Mouse (Mus musculus): ENCODE measurements around the gene Fkbp7. TPM values are rescaled to one million over a fixed set of nuclear protein-coding genes. Genes with fewer than 3 reads are reported as not detected.

Fkbp7 gene
- polyA plus RNA-seq, 1 experiment from 2014 or later: 4.5 TPM

DNA sequence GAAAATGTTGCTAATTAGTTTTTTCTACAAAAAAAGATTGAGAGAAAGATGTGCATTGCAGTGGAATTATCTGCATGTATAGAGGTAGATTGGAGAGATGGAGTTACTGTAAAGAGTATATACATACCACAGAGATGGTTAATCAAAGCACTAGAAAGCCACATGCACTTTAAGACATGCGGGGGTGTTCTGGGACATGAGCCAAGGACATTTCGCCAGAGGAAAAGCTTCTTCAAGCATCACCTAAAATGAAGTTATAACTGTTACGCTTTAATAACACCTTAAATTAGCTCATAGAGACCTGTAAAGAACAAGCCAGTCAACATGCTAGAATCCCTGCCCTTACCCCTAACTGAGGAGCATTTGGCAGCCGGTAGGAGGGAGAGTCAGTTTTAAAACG lies 5.7 kb downstream of the Fkbp7 start:
- Histone ChIP-seq H3K4me3 (replicated peaks) (no peak overlapping the region), H3K27ac (replicated peaks) (no peak overlapping the region), H3K36me3 (replicated peaks) (no peaks in the 10 kb centered on the region), H3K27me3 (no peaks in the 10 kb centered on the region), H3K4me1 (replicated peaks) (peaks cover 7% of the 10 kb centered on the region; the same call in 1 of the 2 replicates), H3K9ac (no peak overlapping the region), H3K4me2 (no peak overlapping the region), H3K9me3 (replicated peaks) (no peaks in the 10 kb centered on the region)
- no peak for ATAC-seq (ENCODE audit: insufficient read depth)
- WGBS (ENCODE audit: insufficient replicate concordance): 71% methylated on average over 5 of the region's 5 CpGs

DNA sequence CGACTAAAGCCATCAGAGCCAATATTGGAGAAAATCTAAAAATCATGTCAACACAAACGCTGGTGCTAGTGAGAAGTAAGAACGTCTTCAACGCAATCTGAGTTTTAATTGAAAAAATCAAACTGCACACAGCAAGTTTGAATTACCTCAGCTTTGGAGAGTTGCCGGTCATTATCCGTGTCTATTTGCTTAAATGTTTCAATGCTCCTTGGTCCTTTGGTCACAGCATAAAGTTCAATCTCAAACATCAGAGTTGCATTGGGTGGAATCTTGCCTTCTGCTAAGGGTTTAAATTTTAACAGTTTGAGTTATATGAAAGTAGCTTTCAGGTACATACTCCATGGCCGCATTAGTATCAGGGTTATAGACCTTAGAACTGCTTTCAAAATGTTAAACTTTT lies 7.4 kb downstream of the Fkbp7 start:
- H3K4me2 ChIP-seq: no peak overlapping the region
- no peaks in the 10 kb centered on the region for H3K9me3 ChIP-seq (replicated peaks)
- no peak overlapping the region for H3K4me3 ChIP-seq (replicated peaks)
- H3K27me3 ChIP-seq: no peaks in the 10 kb centered on the region
- WGBS (ENCODE audit: insufficient replicate concordance): 85% methylated on average over 7 of the region's 7 CpGs
- H3K36me3 ChIP-seq (replicated peaks): no peaks in the 10 kb centered on the region
- no peaks in the 10 kb centered on the region for H3K4me1 ChIP-seq (replicated peaks)
- no peak overlapping the region for H3K27ac ChIP-seq (replicated peaks)
- H3K9ac ChIP-seq: no peak overlapping the region
- no peak for ATAC-seq (ENCODE audit: insufficient read depth)

GRCm38 (mm10) chr2:76659419-76659818 lies 13.5 kb downstream of the Fkbp7 start:
- WGBS (ENCODE audit: insufficient replicate concordance): 34% methylated on average over 7 of the region's 8 CpGs
- no peaks in the 10 kb centered on the region for H3K4me1 ChIP-seq (replicated peaks)
- H3K27me3 ChIP-seq: no peaks in the 10 kb centered on the region
- H3K9ac ChIP-seq: no peak overlapping the region
- no peaks in the 10 kb centered on the region for H3K36me3 ChIP-seq (replicated peaks)
- H3K4me2 ChIP-seq: no peak overlapping the region
- no peaks in the 10 kb centered on the region for H3K9me3 ChIP-seq (replicated peaks)
- H3K27ac ChIP-seq (replicated peaks): no peak overlapping the region
- no peak for ATAC-seq (ENCODE audit: insufficient read depth)
- no peak overlapping the region for H3K4me3 ChIP-seq (replicated peaks)

DNA sequence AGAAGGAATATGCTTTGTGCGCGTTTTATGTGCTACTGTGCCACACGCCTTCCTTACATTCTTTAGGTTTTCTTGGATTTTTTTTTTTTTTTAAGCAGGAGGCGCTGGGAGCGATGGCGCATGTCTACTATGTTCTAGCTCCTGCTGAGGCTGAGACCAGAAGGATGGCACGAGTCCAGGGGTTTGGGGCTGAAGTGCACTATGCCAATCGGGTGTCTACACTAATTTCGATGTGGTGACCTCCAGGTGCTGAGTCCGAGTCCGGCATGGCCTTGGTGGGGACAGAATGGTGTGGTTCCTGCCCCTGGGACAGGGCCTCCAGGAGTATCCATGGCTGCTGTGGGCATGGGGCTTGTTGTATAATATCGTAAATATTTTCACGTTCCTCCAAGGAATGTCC lies 14.4 kb downstream of the Fkbp7 start:
- Histone ChIP-seq H3K9me3 (replicated peaks) (no peaks in the 10 kb centered on the region), H3K27ac (replicated peaks) (no peak overlapping the region), H3K4me3 (replicated peaks) (no peak overlapping the region), H3K27me3 (no peaks in the 10 kb centered on the region), H3K4me1 (replicated peaks) (no peaks in the 10 kb centered on the region), H3K4me2 (no peak overlapping the region), H3K9ac (no peak overlapping the region), H3K36me3 (replicated peaks) (no peaks in the 10 kb centered on the region)
- WGBS (ENCODE audit: insufficient replicate concordance): 64% methylated on average over 13 of the region's 13 CpGs
- no peak for ATAC-seq (ENCODE audit: insufficient read depth)

DNA sequence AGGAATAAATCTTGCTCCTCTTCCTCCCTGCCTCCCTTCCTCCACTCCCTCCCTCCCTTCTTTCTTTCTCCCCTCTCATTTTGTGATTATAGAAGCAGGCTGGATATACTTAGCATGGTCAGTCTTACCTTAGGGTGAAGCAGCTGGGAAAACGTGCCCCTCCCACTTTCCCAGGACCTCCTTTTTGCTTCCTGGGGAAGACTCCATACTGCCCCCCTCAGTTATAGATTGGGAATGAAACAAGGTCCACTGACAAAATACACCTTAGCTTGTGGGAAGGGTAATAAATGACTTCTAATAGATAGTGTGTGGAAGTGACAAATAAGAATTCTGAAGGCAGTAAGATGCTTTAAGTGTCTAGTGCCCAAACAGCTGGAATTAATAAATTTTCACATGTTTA lies 16.9 kb downstream of the Fkbp7 start:
- Histone ChIP-seq H3K4me2 (no peak overlapping the region), H3K9ac (no peak overlapping the region), H3K27me3 (no peaks in the 10 kb centered on the region), H3K36me3 (replicated peaks) (no peaks in the 10 kb centered on the region), H3K4me3 (replicated peaks) (no peak overlapping the region), H3K9me3 (replicated peaks) (no peaks in the 10 kb centered on the region), H3K27ac (replicated peaks) (no peak overlapping the region), H3K4me1 (replicated peaks) (no peaks in the 10 kb centered on the region)
- no peak for ATAC-seq (ENCODE audit: insufficient read depth)
- WGBS (ENCODE audit: insufficient replicate concordance): 0% methylated on average over 1 of the region's 1 CpGs

- H3K36me3 ChIP-seq (replicated peaks): no peaks in the 10 kb centered on the region
- no peak overlapping the region for H3K27ac ChIP-seq (replicated peaks)
- H3K4me1 ChIP-seq (replicated peaks): no peaks in the 10 kb centered on the region
- 71% methylated on average over 3 of the region's 3 CpGs for WGBS (ENCODE audit: insufficient replicate concordance)
- H3K4me2 ChIP-seq: no peak overlapping the region
- no peak overlapping the region for H3K4me3 ChIP-seq (replicated peaks)
- no peaks in the 10 kb centered on the region for H3K9me3 ChIP-seq (replicated peaks)
- no peaks in the 10 kb centered on the region for H3K27me3 ChIP-seq
- no peak overlapping the region for H3K9ac ChIP-seq
- no peak for ATAC-seq (ENCODE audit: insufficient read depth)
Observed at GRCm38 (mm10) chr2:76655444-76655843, 17.5 kb downstream of the Fkbp7 start.

DNA sequence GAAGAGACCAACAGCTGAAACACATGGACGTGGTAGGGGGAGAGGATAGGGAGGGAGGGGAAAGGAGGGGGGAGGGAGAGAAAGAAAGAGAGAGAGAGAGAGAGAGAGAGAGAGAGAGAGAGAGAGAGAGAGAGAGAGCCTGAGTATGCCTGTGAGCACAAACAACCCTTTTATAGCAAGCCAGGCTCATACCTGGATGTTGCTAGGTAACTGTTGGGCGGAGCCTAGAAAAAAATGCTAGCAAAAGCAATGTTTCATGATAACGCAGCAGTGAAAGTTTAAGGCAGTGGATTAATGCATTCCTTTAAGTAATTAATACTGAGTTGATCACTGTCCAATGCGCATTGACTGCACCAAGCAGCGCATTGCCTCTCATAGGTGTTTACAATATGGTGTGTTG lies 18.3 kb downstream of the Fkbp7 start:
- Histone ChIP-seq H3K27ac (replicated peaks) (no peak overlapping the region), H3K27me3 (no peaks in the 10 kb centered on the region), H3K9me3 (replicated peaks) (no peaks in the 10 kb centered on the region), H3K9ac (no peak overlapping the region), H3K4me1 (replicated peaks) (no peaks in the 10 kb centered on the region), H3K4me2 (no peak overlapping the region), H3K4me3 (replicated peaks) (no peak overlapping the region), H3K36me3 (replicated peaks) (no peaks in the 10 kb centered on the region)
- WGBS (ENCODE audit: insufficient replicate concordance): 71% methylated on average over 5 of the region's 5 CpGs
- ATAC-seq (ENCODE audit: insufficient read depth): no peak

GRCm38 (mm10) chr2:76653070-76653469 lies 19.8 kb downstream of the Fkbp7 start:
- Histone ChIP-seq H3K9me3 (replicated peaks) (no peaks in the 10 kb centered on the region), H3K27me3 (no peaks in the 10 kb centered on the region), H3K4me3 (replicated peaks) (no peak overlapping the region), H3K36me3 (replicated peaks) (no peaks in the 10 kb centered on the region), H3K4me1 (replicated peaks) (peaks cover 9% of the 10 kb centered on the region), H3K9ac (no peak overlapping the region), H3K27ac (replicated peaks) (no peak overlapping the region), H3K4me2 (no peak overlapping the region)
- ATAC-seq (ENCODE audit: insufficient read depth): no peak
- 72% methylated on average over 4 of the region's 4 CpGs for WGBS (ENCODE audit: insufficient replicate concordance)

- Histone ChIP-seq H3K4me3 (replicated peaks) (peak overlapping the region; percentile 68), H3K4me1 (replicated peaks) (peaks cover 28% of the 10 kb centered on the region), H3K4me2 (peak overlapping the region; percentile 95), H3K9me3 (replicated peaks) (no peaks in the 10 kb centered on the region), H3K27me3 (no peaks in the 10 kb centered on the region), H3K9ac (peak overlapping the region; percentile 42), H3K27ac (replicated peaks) (no peak overlapping the region), H3K36me3 (replicated peaks) (no peaks in the 10 kb centered on the region)
- 37% methylated on average over 13 of the region's 13 CpGs for WGBS (ENCODE audit: insufficient replicate concordance)
- no peak for ATAC-seq (ENCODE audit: insufficient read depth)
Observed at GRCm38 (mm10) chr2:76648666-76649141, 24.2 kb downstream of the Fkbp7 start.

GRCm38 (mm10) chr2:76647883-76648570 lies 24.9 kb downstream of the Fkbp7 start, which contains the start of the genes Prkra and Pjvk:
Prkra (minus strand) TSS chr2:76648015.
Pjvk (plus strand) TSS chr2:76648476.
- 1% methylated on average over 41 of the region's 42 CpGs for WGBS (ENCODE audit: insufficient replicate concordance)
- Histone ChIP-seq H3K9me3 (replicated peaks) (no peaks in the 10 kb centered on the region), H3K36me3 (replicated peaks) (no peaks in the 10 kb centered on the region), H3K27me3 (no peaks in the 10 kb centered on the region), H3K9ac (peak within 1 kb of the TSS; percentile 57), H3K4me3 (replicated peaks) (peak within 1 kb of the TSS; percentile 68), H3K4me1 (replicated peaks) (peaks cover 31% of the 10 kb centered on the region), H3K4me2 (peak within 1 kb of the TSS; percentile 95), H3K27ac (replicated peaks) (peak within 1 kb of the TSS; percentile 72)
- ATAC-seq (ENCODE audit: insufficient read depth): peak; percentile 94

DNA sequence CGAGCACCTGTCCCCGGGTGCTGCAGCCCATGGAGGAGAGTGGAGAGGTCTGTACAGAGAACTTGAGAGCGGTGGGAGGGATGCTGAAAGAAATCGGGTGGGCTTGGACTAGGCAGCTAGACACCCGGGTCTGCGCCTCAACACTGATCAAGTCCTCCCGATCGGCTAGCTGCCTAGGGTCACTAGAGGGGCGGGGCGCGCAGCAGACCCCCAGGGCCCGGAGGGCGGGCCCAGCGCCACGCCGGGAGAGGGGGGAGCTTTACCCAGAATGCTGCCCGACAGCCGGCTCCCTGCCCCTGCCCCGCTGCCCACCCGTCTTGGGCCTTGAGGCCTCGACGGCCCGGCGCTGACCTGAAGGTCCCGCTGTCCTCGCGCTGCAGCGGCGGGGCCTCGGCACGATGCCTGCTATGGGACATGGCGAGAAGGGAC lies 25.5 kb downstream of the Fkbp7 start:
- Histone ChIP-seq H3K9me3 (replicated peaks) (no peaks in the 10 kb centered on the region), H3K9ac (peak overlapping the region; percentile 57), H3K4me2 (peak overlapping the region; percentile 95), H3K36me3 (replicated peaks) (no peaks in the 10 kb centered on the region), H3K27ac (replicated peaks) (no peak overlapping the region; the same call in 1 of the 2 replicates), H3K27me3 (no peaks in the 10 kb centered on the region), H3K4me3 (replicated peaks) (peak overlapping the region; percentile 68), H3K4me1 (replicated peaks) (peaks cover 31% of the 10 kb centered on the region)
- under 1% methylated on average over 24 of the region's 32 CpGs for WGBS (ENCODE audit: insufficient replicate concordance)
- ATAC-seq (ENCODE audit: insufficient read depth): peak; percentile 12; the same call in 1 of the 2 replicates

- Histone ChIP-seq H3K9ac (no peak overlapping the region), H3K36me3 (replicated peaks) (0 out of 2 replicates have a peak, but pooled peaks cover 3% of the 10 kb centered on the region), H3K9me3 (replicated peaks) (no peaks in the 10 kb centered on the region), H3K27ac (replicated peaks) (no peak overlapping the region), H3K27me3 (no peaks in the 10 kb centered on the region), H3K4me3 (replicated peaks) (no peak overlapping the region), H3K4me1 (replicated peaks) (peaks cover 29% of the 10 kb centered on the region), H3K4me2 (no peak overlapping the region)
- no peak for ATAC-seq (ENCODE audit: insufficient read depth)
Observed at GRCm38 (mm10) chr2:76643801-76644200, 29.1 kb downstream of the Fkbp7 start.

All from liver, embryonic 15.5 days (tissue).